Mouse (Mus musculus) midbrain, embryonic 14.5 days (tissue): ENCODE measurements around the gene Ccdc34. TPM values are rescaled to one million over a fixed set of nuclear protein-coding genes. Genes with fewer than 3 reads are reported as not detected.

ENCODE experiments used
- ATAC-seq: fragments of 200-750 bp; cut with Nextera tagmentation; 2 replicates; pipeline ENCODE4 v1.8.0; 2017; ENCODE audit warnings: moderate number of reproducible peaks, moderate library complexity; ENCODE audit not compliant: low FRiP score, low TSS enrichment
- DNase-seq: peaks from one replicate; pipeline ENCODE4 v3.0.0-alpha.2; 2015
- H3K27ac ChIP-seq: fragments of 300-500 bp; sonication (generic); replicated peaks from 2 replicates; pipeline ENCODE4 v1.5.1; 2014; ENCODE audit warnings: mild to moderate bottlenecking, low read depth, low read length, moderate library complexity
- H3K27me3 ChIP-seq: fragments of 300-500 bp; sonication (generic); 2 replicates; pipeline ENCODE4 v1.6.1; 2014; ENCODE audit warnings: low read length, control low read depth, mixed read lengths; ENCODE audit not compliant: control insufficient read depth, insufficient read depth
- H3K36me3 ChIP-seq: fragments of 300-500 bp; sonication (generic); 2 replicates; pipeline ENCODE4 v1.6.1; 2014; ENCODE audit warnings: low read length, control low read depth; ENCODE audit not compliant: control insufficient read depth, insufficient read depth
- H3K4me1 ChIP-seq: fragments of 300-500 bp; sonication (generic); 2 replicates; pipeline ENCODE4 v1.6.1; 2014; ENCODE audit warnings: mild to moderate bottlenecking, antibody characterized with exemption, low read length, control low read depth; ENCODE audit not compliant: control insufficient read depth, insufficient read depth
- H3K4me2 ChIP-seq: fragments of 300-500 bp; sonication (generic); 2 replicates; pipeline ENCODE4 v1.6.1; 2014; ENCODE audit warnings: mild to moderate bottlenecking, low read length, moderate library complexity
- H3K4me3 ChIP-seq: fragments of 300-500 bp; sonication (generic); replicated peaks from 2 replicates; pipeline ENCODE4 v1.5.1; 2014; ENCODE audit warnings: low read depth, low read length
- H3K9ac ChIP-seq: fragments of 300-500 bp; sonication (generic); replicated peaks from 2 replicates; pipeline ENCODE4 v1.6.1; 2014; ENCODE audit warnings: mild to moderate bottlenecking, low read length, moderate library complexity
- H3K9me3 ChIP-seq: fragments of 300-500 bp; sonication (generic); 2 replicates; pipeline ENCODE4 v1.6.1; 2016; ENCODE audit warnings: low read length, control low read depth, mixed read lengths; ENCODE audit not compliant: control insufficient read depth
- WGBS: fragments of 180-500 bp; shearing (Covaris S2); extraction: QIAGEN DNeasy Blood & Tissue Kit; methylation state at CpG from one replicate; pipeline ENCODE4 v1.1.7; 2014; 5-methylcytosine and 5-hydroxymethylcytosine counted together
- polyA plus RNA-seq: library from polyadenylated mRNA; unstranded; fragments of >200 nt; fragmentation: Nextera tagmentation; extraction: Ambion mirVana; gene quantifications from 2 replicates; pipeline ENCODE4 v1.2.1, GENCODE M21; 2014

Gene Ccdc34
- polyA plus RNA-seq, 1 experiment from 2014 or later = 30.1 TPM

DNA sequence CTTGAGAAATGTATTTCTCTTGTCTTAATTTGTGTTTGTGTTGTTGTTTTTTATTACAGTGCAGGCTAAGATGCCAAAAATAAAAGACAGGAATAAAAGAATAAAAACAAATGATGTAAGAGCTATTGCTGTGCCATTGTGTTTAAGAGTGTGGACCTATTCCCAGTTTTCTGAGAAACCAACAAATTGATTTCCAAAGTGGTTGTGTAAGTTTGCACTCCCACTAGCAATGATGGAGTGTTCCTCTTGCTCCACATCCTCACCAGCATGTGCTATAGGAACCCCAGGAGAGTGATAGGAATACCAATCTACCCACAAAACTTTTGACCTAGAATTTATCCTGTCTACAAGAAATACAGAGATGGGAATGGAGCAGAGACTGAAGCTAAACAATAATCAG, 150.7 kb downstream of the Ccdc34 start:
- H3K9me3 ChIP-seq = no peaks in the 10 kb centered on the region
- H3K9ac ChIP-seq = no peak overlapping the region
- no peak for ATAC-seq
- H3K27me3 ChIP-seq = no peaks in the 10 kb centered on the region
- H3K4me2 ChIP-seq = no peak overlapping the region
- H3K27ac ChIP-seq = no peak overlapping the region
- DNase-seq = no peak
- 0 out of 2 replicates have a peak, but pooled peaks cover under 1% of the 10 kb centered on the region for H3K4me1 ChIP-seq
- no peaks in the 10 kb centered on the region for H3K36me3 ChIP-seq
- no peak overlapping the region for H3K4me3 ChIP-seq

DNA sequence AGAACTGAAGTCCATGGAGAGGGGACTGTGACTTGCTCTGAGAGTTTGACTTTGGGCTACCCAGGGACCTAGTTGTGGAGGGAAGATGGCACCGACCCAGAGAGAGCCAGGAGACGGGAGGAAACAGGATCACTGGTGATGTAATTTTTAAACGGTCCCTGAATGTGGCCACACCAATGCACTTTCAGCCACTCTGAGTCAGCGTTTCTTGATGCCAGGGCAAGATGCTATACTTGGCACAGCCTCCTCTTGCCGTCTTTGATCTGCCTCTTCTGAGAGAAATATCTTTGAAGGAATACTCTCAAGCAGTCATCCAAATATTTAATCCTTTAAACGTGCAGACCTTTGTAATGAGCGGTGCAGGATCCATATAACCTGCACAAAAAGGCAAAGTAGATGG, 154.8 kb downstream of the Ccdc34 start:
- Histone ChIP-seq H3K36me3 (no peaks in the 10 kb centered on the region), H3K27me3 (no peaks in the 10 kb centered on the region), H3K4me3 (no peak overlapping the region), H3K9me3 (no peaks in the 10 kb centered on the region), H3K4me2 (no peak overlapping the region), H3K9ac (no peak overlapping the region), H3K4me1 (0 out of 2 replicates have a peak, but pooled peaks cover 7% of the 10 kb centered on the region), H3K27ac (no peak overlapping the region)
- WGBS = 74% methylated on average over 7 of the region's 7 CpGs
- DNase-seq (no peak), ATAC-seq (no peak)

DNA sequence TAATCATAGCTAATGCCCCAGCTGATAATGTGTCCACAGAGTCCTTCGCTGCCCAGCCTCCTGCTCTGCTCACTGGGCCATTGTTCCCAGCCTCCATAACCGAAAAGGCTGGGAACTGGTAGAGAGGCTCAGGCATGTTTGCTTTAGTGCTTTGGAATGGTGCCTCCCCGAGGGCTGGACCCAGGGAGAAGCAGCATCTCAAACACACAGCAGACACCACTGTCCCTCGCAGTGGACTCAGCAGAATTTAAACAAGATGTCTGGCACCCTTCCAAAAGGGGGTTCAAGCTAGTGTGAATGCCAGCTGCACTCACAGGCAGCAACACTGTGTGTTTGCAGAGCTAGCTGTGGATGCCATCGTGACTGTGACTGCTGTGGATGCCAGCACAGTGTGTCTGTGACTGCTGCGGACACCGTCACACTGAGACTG, 156.2 kb downstream of the Ccdc34 start:
- H3K4me2 ChIP-seq = no peak overlapping the region
- no peak overlapping the region for H3K9ac ChIP-seq
- H3K9me3 ChIP-seq = no peaks in the 10 kb centered on the region
- DNase-seq (peak; percentile 86), ATAC-seq (peak; percentile 80)
- 43% methylated on average over 7 of the region's 7 CpGs for WGBS
- H3K4me3 ChIP-seq = no peak overlapping the region
- no peak overlapping the region for H3K27ac ChIP-seq
- H3K4me1 ChIP-seq = 0 out of 2 replicates have a peak, but pooled peaks cover 8% of the 10 kb centered on the region
- H3K36me3 ChIP-seq = no peaks in the 10 kb centered on the region
- H3K27me3 ChIP-seq = no peaks in the 10 kb centered on the region

DNA sequence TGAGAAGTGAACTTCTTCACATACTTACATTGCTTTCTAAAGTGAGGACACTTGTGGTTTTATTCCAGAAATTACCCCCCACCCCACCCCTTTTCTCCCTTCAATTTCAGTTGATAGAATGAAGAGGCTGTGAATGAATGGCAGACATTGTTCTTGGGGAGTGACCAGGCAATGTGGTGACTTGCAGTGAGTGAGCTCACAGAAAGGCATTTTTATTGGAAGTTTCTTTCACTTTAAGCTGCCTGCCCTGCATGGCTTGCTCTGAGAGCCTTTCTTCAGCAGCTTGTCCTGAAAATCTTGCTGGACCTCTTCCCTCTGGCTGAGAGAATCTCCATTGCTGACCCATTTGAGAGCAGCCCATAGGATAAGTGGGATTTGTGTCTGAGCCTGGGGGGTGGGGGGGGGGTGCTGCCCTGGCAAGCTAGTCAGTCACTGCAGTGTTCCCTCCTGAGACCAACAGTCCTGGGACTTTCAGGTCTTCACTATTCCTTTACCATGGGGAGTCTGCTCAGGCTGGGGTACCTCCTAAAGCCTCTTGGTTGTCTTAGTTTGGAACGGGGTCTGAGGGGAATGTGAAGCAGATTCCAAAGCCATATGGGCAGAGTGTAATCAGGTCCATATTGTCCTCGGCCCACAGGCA, 159.3 kb downstream of the Ccdc34 start:
- no peak overlapping the region for H3K4me3 ChIP-seq
- no peak overlapping the region for H3K27ac ChIP-seq
- DNase-seq (no peak), ATAC-seq (no peak)
- H3K27me3 ChIP-seq = no peaks in the 10 kb centered on the region
- peaks cover 15% of the 10 kb centered on the region for H3K4me1 ChIP-seq
- 75% methylated on average over 2 of the region's 2 CpGs for WGBS
- no peak overlapping the region for H3K9ac ChIP-seq
- H3K36me3 ChIP-seq = no peaks in the 10 kb centered on the region
- H3K9me3 ChIP-seq = no peaks in the 10 kb centered on the region
- no peak overlapping the region for H3K4me2 ChIP-seq

DNA sequence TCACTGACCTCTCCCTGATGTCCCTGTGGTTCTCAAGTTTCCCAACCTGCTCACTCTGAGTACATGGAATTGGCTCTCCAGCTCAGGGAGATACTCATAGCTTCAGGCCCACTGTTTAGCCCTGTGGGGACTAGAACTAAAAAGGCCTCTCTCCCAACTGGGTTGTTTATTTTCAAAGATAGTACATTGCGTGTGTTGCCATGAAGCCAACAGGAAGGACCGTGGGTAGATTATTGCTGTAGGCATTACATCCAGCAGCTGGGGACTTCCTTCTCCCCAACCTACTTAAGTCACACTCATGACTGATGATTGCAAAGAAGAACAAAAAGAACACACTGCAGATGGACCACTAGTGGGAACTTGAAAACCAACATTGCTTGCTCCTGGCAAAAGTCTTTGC, 159.8 kb downstream of the Ccdc34 start:
- ATAC-seq (no peak), DNase-seq (no peak)
- Histone ChIP-seq H3K9ac (no peak overlapping the region), H3K9me3 (no peaks in the 10 kb centered on the region), H3K27me3 (no peaks in the 10 kb centered on the region), H3K27ac (no peak overlapping the region), H3K36me3 (no peaks in the 10 kb centered on the region), H3K4me2 (no peak overlapping the region), H3K4me1 (peaks cover 15% of the 10 kb centered on the region), H3K4me3 (no peak overlapping the region)
- WGBS = 81% methylated on average over 2 of the region's 2 CpGs

DNA sequence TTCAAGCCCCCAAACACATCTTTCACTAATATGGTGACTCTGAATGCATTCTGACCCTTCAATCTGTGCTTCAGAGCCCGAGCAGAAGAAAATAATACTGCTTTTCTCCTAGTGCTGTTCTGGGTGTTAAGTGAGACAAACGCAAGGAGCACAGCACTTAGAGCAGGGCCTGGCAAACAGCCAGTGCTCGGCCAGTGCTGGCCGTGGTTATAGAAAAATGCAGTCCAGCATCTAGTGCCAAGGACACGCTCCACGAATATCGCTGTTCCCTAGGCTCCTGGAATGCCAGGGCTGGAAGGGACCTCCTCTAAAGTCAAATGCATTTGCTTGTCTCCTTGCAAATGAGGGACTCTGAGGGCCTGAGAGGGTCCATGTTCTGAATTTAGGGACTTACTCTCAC, 160.3 kb downstream of the Ccdc34 start:
- 39% methylated on average over 7 of the region's 7 CpGs for WGBS

DNA sequence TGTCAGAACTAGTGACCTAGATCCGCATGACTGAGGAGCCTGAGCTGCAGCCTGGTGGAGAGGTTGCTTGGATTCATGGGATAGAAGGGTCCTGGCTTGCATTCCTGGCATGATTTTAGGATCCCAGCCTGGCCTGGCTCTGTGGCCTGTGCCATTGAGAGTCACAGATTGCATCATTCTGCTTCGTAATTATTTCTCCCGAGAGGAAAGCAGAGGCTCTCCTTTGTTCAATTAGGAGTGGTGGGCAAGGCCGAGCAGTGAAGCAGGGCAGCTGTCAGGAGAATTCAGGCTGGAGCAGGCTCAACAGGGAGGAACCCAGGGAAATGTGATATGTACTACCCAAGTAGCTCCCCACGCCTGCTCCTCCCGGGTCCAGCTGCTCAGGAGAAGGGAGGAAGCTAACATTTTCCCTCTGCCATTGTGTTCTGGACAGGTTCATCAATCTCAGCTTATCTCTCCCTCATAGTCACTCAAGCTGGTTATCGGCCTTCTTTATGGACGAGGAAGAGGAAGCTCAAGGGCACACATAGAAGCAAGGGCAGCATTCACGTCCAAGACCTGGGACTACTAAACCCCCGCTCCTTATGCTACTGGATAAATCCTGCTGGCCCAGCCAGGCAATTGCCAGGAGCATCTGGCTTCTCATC, 162.2 kb downstream of the Ccdc34 start:
- Histone ChIP-seq H3K36me3 (no peaks in the 10 kb centered on the region), H3K4me2 (no peak overlapping the region), H3K9ac (no peak overlapping the region), H3K27ac (no peak overlapping the region), H3K4me3 (no peak overlapping the region), H3K27me3 (no peaks in the 10 kb centered on the region), H3K9me3 (no peaks in the 10 kb centered on the region), H3K4me1 (peaks cover 11% of the 10 kb centered on the region)
- peak; percentile 34 for DNase-seq
- ATAC-seq = peak; percentile 35; the same call in 1 of the 2 replicates
- 33% methylated on average over 10 of the region's 10 CpGs for WGBS

More for the DNA sequence above, 160.3 kb downstream of the Ccdc34 start:
- Histone ChIP-seq H3K27ac (no peak overlapping the region), H3K4me1 (peaks cover 15% of the 10 kb centered on the region), H3K9me3 (no peaks in the 10 kb centered on the region), H3K36me3 (no peaks in the 10 kb centered on the region), H3K4me2 (no peak overlapping the region), H3K27me3 (no peaks in the 10 kb centered on the region), H3K9ac (no peak overlapping the region), H3K4me3 (no peak overlapping the region)
- ATAC-seq (0 out of 2 replicates have a peak, but pooled peaks have one; percentile 24), DNase-seq (peak; percentile 70)

DNA sequence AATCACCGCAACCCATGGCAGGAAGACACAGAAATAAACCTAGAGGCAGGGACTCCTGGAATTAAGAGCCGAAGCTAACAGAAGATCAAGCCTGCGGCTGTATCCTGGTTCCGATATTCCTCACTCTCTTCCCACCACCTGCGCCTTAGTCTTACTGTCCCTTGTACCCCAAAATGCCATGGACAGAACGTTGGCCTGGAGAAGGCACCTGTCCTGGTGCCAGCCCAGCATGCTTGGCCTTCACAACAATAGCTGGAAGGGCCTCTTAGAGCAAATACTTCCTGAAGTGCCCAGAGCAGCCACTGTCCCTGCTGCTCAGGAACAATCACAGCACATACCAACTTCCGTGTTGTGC, 162.7 kb downstream of the Ccdc34 start:
- no peak overlapping the region for H3K27ac ChIP-seq
- no peak for ATAC-seq
- no peak overlapping the region for H3K4me3 ChIP-seq
- no peaks in the 10 kb centered on the region for H3K36me3 ChIP-seq
- H3K4me1 ChIP-seq = peaks cover 11% of the 10 kb centered on the region
- WGBS = 83% methylated on average over 7 of the region's 7 CpGs
- no peaks in the 10 kb centered on the region for H3K27me3 ChIP-seq
- no peaks in the 10 kb centered on the region for H3K9me3 ChIP-seq
- no peak for DNase-seq
- no peak overlapping the region for H3K9ac ChIP-seq
- H3K4me2 ChIP-seq = no peak overlapping the region

DNA sequence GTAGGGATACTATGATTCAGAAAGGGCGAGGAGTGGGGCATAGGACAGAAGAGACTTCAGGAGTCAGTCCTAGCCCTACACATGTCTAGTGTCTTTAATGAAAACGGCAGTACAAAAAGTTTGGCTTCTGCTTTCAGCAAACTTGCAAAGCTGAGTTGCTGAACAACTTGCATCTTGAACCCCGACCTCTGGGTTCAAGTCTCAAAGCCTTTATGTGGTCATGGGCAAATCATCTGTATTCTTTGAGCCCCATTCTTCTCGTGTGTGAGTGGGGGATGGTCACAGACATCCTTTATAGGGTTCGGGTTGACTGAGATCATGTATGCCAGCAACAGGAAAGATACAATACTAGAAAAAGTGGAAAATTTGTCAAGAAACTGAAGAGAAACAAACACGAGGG, 164.0 kb downstream of the Ccdc34 start:
- H3K9ac ChIP-seq = no peak overlapping the region
- no peaks in the 10 kb centered on the region for H3K9me3 ChIP-seq
- DNase-seq (no peak), ATAC-seq (no peak)
- no peak overlapping the region for H3K4me3 ChIP-seq
- H3K36me3 ChIP-seq = no peaks in the 10 kb centered on the region
- H3K4me2 ChIP-seq = no peak overlapping the region
- 68% methylated on average over 6 of the region's 6 CpGs for WGBS
- no peak overlapping the region for H3K27ac ChIP-seq
- peaks cover 11% of the 10 kb centered on the region for H3K4me1 ChIP-seq
- no peaks in the 10 kb centered on the region for H3K27me3 ChIP-seq
